12 mouse cellular contexts compared by ENCODE assay signal in genomic region chr9:49533912-49534491, GRCm38 (mm10). TPM values are rescaled to one million over a fixed set of nuclear protein-coding genes. Genes with fewer than 3 reads are reported as not detected.
DNase-seq lines count a peak whose midpoint lies in the region; ATAC-seq lines count a peak whose summit lies in the region.
"Had no signal": no experiment of that assay in that cellular context is flagged by ENCODE, and none has a peak within 500 bp of the region (broad histone marks: within the 10 kb centered on the region; RNA-seq: fewer than 3 reads in every experiment).

No protein-coding gene starts in this region.

- H3K4me3 ChIP-seq in forebrain, embryonic 14.5 days (ENCODE audit: low read depth, low read length): no peak overlapping the region
- no peak overlapping the region for H3K4me3 ChIP-seq in midbrain, embryonic 10.5 days
- H3K4me3 ChIP-seq: erythroblast, embryonic 14.5 days had no signal

- intact Hi-C loops in left cerebral cortex, postnatal 4 days (cut with DNase I): loop anchor here (10.0 kb wide), 1 partner anchor 261 kb away; the partner anchor contains the start of gene Ncam1

- H3K27me3 ChIP-seq in forebrain, embryonic 14.5 days (replicated peaks; ENCODE audit: control insufficient read depth, insufficient read depth, low read length): no peaks in the 10 kb centered on the region
- no peaks in the 10 kb centered on the region for H3K27me3 ChIP-seq in midbrain, embryonic 10.5 days (ENCODE audit: low read depth, poor library complexity, severe bottlenecking)

- peaks cover 13% of the 10 kb centered on the region for H3K4me1 ChIP-seq in forebrain, embryonic 14.5 days (ENCODE audit: control insufficient read depth, insufficient read depth, low read length)
- H3K4me1 ChIP-seq in midbrain, embryonic 10.5 days: peaks cover 62% of the 10 kb centered on the region

- DNase-seq in 3T3-L1 (ENCODE audit: low read depth, low spot score) (peak; percentile 62), R1 (ENCODE audit: low read depth, low spot score) (peak; percentile 90)
- DNase-seq in forebrain, embryonic 14.5 days (ENCODE audit: low spot score): peak; percentile 64
- DNase-seq in midbrain, embryonic 10.5 days (ENCODE audit: low spot score): no peak
- no peak for DNase-seq in left cerebral cortex, postnatal 4 days
- no peak for DNase-seq in urinary bladder, adult 18-20 months (ENCODE audit: low spot score in 2 of 2)
- no peak for DNase-seq in lung, postnatal 14 days
- no peak for DNase-seq in natural killer cell, adult 2 months (ENCODE audit: low spot score in 2 of 2)
- DNase-seq: kidney, postnatal 10 days; thymus, adult 2 months had no signal

- peak overlapping the region; percentile 49; the same call in 1 of the 2 replicates for H3K27ac ChIP-seq in forebrain, embryonic 14.5 days (ENCODE audit: low read depth, low read length)
- H3K27ac ChIP-seq in midbrain, embryonic 10.5 days (replicated peaks): peak overlapping the region; percentile 73

- H3K36me3 ChIP-seq in forebrain, embryonic 14.5 days (ENCODE audit: control insufficient read depth, insufficient read depth, low read length): peaks cover 15% of the 10 kb centered on the region; the same call in 1 of the 2 replicates
- H3K36me3 ChIP-seq in midbrain, embryonic 10.5 days: no peaks in the 10 kb centered on the region
- H3K36me3 ChIP-seq: G1E had no signal

- H3K9ac ChIP-seq in forebrain, embryonic 14.5 days (ENCODE audit: low read length): no peak overlapping the region

- peak; percentile 74 for ATAC-seq in forebrain, embryonic 14.5 days

- no peaks in the 10 kb centered on the region for H3K9me3 ChIP-seq in forebrain, embryonic 14.5 days (replicated peaks; ENCODE audit: control insufficient read depth, low read length)
- H3K9me3 ChIP-seq in midbrain, embryonic 10.5 days (replicated peaks): no peaks in the 10 kb centered on the region

- no peak overlapping the region for H3K4me2 ChIP-seq in forebrain, embryonic 14.5 days (ENCODE audit: low read length)

- 9% methylated on average over 8 of the region's 8 CpGs for WGBS in forebrain, embryonic 14.5 days
- WGBS in midbrain, embryonic 10.5 days: 27% methylated on average over 8 of the region's 8 CpGs

RNA-seq across cellular contexts. Expression of gene Ttc12, which starts 48.0 kb away (rescaled TPM):
- polyA plus RNA-seq in forebrain, embryonic 14.5 days (2014; fragmentation: Nextera tagmentation; extraction: Ambion mirVana): 0.98 and 1.0 TPM in 2 replicates
- 2.1 and 2.5 TPM in 2 replicates for polyA plus RNA-seq in midbrain, embryonic 10.5 days (2016; fragmentation: Nextera tagmentation; extraction: Ambion mirVana)
- 1 to 10 TPM; 2.6 to 2.8 TPM for total RNA-seq in left cerebral cortex, postnatal 4 days (2021)
- polyA plus RNA-seq: erythroblast, embryonic 14.5 days; G1E had no signal

Comparison
In these comparisons a context has a peak if more than half of its experiments do, and no peak if none do; other contexts are left out.
1. DNase-seq: peak in 3T3-L1 (single experiment), R1 (single experiment) and forebrain, embryonic 14.5 days (single experiment); none in midbrain, embryonic 10.5 days (single experiment), left cerebral cortex, postnatal 4 days (single experiment), urinary bladder, adult 18-20 months (0 of 2), lung, postnatal 14 days (single experiment) and natural killer cell, adult 2 months (0 of 2).